Mouse (Mus musculus): Measurements from ENCODE around the gene Gmip. TPM values are rescaled to one million over a fixed set of nuclear protein-coding genes. Genes with fewer than 3 reads are reported as not detected.

Gmip gene
- polyA plus RNA-seq, 1 experiment from 2014 or later: 10.9 TPM

DNA sequence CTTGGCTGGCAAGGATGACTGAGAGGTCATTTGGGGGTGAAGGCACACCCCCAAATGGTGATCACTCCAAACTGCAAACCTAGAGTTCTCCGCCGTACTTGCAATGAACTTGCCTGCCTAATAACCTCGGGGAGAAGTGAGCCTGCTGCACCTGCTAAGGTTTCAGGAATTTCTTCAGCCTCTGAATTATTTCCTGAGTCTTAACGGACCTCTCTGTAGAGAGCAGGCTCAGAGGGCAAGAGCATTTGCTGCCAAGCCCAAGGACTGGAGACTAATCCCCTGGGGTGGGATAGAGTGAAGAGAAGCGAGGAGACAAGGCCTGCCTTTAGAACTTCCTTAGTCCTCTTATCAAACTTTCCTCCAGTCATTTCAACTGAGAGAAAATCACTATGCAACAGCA is 18.7 kb upstream of the Gmip start:
- no peaks in the 10 kb centered on the region for H3K27me3 ChIP-seq (replicated peaks; ENCODE audit: control insufficient read depth, insufficient read depth, low read length)
- no peak for DNase-seq (ENCODE audit: low spot score)

DNA sequence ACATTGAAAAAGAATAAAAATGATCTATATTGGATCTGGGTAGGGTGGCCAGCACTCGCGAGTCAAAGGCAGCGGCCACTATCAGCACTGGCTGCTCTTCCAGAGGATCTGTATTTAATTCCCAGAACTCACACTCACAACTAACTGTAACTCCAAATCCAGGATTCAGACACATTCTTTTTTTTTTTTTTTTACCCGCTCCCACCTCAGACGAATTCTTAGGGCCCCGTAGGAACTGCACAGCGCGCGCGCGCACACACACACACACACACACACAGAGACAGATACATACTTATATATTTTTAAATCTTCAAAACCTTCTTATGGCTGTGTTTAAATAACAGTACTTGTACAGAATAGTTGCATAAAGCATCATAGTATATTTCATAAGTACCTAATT is 18.1 kb upstream of the Gmip start:
- 22% methylated on average over 11 of the region's 11 CpGs for WGBS
- DNase-seq (ENCODE audit: low spot score): no peak

More for the DNA sequence above, 18.7 kb upstream of the Gmip start:
- whole genome bisulfite sequencing: 63% methylated on average over 5 of the region's 5 CpGs
- peak overlapping the region; percentile 85 for H3K4me2 ChIP-seq
- ATAC-seq (replicated peaks; ENCODE audit: low FRiP score): no peak
- H3K4me1 ChIP-seq (replicated peaks; ENCODE audit: control insufficient read depth, insufficient read depth, low read length): peaks cover 22% of the 10 kb centered on the region
- no peaks in the 10 kb centered on the region for H3K9me3 ChIP-seq (ENCODE audit: control insufficient read depth, low read length)
- peak overlapping the region; percentile 85 for H3K9ac ChIP-seq (ENCODE audit: low read depth, low read length)
- peaks cover 9% of the 10 kb centered on the region; the same call in 1 of the 2 replicates for H3K36me3 ChIP-seq (ENCODE audit: control insufficient read depth, insufficient read depth, low read length)
- peak overlapping the region; percentile 74 for H3K4me3 ChIP-seq (ENCODE audit: low read depth, low read length)
- H3K27ac ChIP-seq (ENCODE audit: low read depth, low read length): peak overlapping the region; percentile 91

DNA sequence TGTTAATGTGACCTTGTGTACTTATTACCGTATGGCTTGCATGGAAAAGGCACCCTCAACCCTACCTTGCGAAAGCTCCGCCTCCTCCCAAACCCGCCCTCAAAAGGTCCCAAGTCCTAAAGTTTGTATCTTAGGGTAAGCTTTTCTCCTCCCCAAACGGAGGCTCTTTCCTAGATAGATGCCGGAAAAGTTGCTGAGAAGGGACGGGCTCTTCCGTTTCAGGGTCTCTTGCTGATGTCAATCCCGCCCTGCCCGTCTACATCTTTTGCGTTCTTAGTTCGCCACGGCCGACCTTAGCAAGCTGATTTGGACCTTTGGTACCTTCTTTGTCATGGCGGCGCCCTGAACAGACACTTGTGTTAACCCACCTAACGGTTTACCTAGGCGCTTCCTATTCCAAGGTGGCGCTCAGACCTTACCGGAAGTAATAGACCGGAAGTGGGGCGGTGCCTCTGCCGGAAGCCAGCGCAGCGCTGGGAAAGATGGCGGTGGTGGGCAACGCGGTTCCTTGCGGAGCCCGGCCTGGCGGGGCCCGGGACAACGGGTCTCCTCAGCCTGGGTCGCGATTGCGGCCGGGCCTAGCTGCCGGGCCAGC is 17.6 kb upstream of the Gmip start, which contains the start of the genes Atp13a1 and Zfp866:
Atp13a1 (plus strand) TSS at position 391 of the 595 bp plus-strand sequence.
Zfp866 (minus strand) TSS at position 406 of the 595 bp plus-strand sequence.
- 0% methylated on average over 38 of the region's 38 CpGs for WGBS
- H3K9ac ChIP-seq (ENCODE audit: low read depth, low read length): peak within 1 kb of the TSS; percentile 85
- no peaks in the 10 kb centered on the region for H3K27me3 ChIP-seq (replicated peaks; ENCODE audit: control insufficient read depth, insufficient read depth, low read length)
- peaks cover 19% of the 10 kb centered on the region for H3K36me3 ChIP-seq (ENCODE audit: control insufficient read depth, insufficient read depth, low read length)
- H3K4me1 ChIP-seq (replicated peaks; ENCODE audit: control insufficient read depth, insufficient read depth, low read length): peaks cover 22% of the 10 kb centered on the region
- DNase-seq (ENCODE audit: low spot score) (peak; percentile 89), ATAC-seq (replicated peaks; ENCODE audit: low FRiP score) (peak; percentile 93)
- H3K4me3 ChIP-seq (ENCODE audit: low read depth, low read length): peak within 1 kb of the TSS; percentile 74
- H3K27ac ChIP-seq (ENCODE audit: low read depth, low read length): peak within 1 kb of the TSS; percentile 91
- no peaks in the 10 kb centered on the region for H3K9me3 ChIP-seq (ENCODE audit: control insufficient read depth, low read length)
- H3K4me2 ChIP-seq: peak within 1 kb of the TSS; percentile 85

More for the DNA sequence above, 18.1 kb upstream of the Gmip start:
- Histone ChIP-seq H3K27me3 (replicated peaks; ENCODE audit: control insufficient read depth, insufficient read depth, low read length) (no peaks in the 10 kb centered on the region), H3K27ac (ENCODE audit: low read depth, low read length) (peak overlapping the region; percentile 91), H3K4me3 (ENCODE audit: low read depth, low read length) (peak overlapping the region; percentile 74), H3K4me2 (peak overlapping the region; percentile 85), H3K9ac (ENCODE audit: low read depth, low read length) (peak overlapping the region; percentile 85), H3K4me1 (replicated peaks; ENCODE audit: control insufficient read depth, insufficient read depth, low read length) (peaks cover 22% of the 10 kb centered on the region), H3K36me3 (ENCODE audit: control insufficient read depth, insufficient read depth, low read length) (peaks cover 14% of the 10 kb centered on the region), H3K9me3 (ENCODE audit: control insufficient read depth, low read length) (no peaks in the 10 kb centered on the region)
- ATAC-seq (replicated peaks; ENCODE audit: low FRiP score): peak; percentile 12; the same call in 1 of the 2 replicates

DNA sequence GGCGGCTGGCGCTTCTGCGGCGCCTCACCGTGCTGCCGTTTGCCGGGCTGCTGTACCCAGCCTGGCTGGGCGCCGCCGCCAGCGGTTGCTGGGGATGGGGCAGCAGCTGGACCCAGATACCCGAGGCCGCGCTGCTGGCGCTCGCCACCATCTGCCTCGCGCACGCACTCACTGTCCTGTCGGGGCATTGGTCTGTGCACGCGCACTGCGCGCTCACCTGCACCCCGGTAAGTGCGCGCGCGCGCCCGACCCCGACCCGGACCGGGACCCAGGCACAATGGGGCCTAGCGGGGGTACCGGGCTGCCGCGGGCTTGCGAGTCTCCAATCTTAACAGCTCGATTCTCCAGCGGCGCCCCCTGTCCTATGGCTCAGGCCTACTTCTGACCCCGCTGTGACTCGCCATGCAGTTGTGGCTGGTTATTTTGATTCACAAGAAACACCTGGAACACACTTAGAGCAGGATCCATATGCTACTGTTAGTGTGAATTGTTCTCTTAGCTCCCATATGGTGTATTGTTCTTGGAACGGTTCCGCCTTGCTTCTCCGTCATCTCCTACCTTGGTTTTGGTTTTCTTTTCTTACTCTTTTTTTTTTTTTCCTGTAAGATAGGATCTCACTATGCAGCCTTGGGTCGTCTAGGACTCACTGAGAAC is 16.9 kb upstream of the Gmip start:
- Histone ChIP-seq H3K9me3 (ENCODE audit: control insufficient read depth, low read length) (no peaks in the 10 kb centered on the region), H3K27me3 (replicated peaks; ENCODE audit: control insufficient read depth, insufficient read depth, low read length) (no peaks in the 10 kb centered on the region), H3K4me1 (replicated peaks; ENCODE audit: control insufficient read depth, insufficient read depth, low read length) (peaks cover 22% of the 10 kb centered on the region), H3K27ac (ENCODE audit: low read depth, low read length) (peak overlapping the region; percentile 91), H3K4me3 (ENCODE audit: low read depth, low read length) (peak overlapping the region; percentile 74), H3K4me2 (peak overlapping the region; percentile 85), H3K36me3 (ENCODE audit: control insufficient read depth, insufficient read depth, low read length) (peaks cover 25% of the 10 kb centered on the region), H3K9ac (ENCODE audit: low read depth, low read length) (peak overlapping the region; percentile 85)
- 1% methylated on average over 48 of the region's 48 CpGs for WGBS
- DNase-seq (ENCODE audit: low spot score) (peak; percentile 69), ATAC-seq (replicated peaks; ENCODE audit: low FRiP score) (peak; percentile 62)

DNA sequence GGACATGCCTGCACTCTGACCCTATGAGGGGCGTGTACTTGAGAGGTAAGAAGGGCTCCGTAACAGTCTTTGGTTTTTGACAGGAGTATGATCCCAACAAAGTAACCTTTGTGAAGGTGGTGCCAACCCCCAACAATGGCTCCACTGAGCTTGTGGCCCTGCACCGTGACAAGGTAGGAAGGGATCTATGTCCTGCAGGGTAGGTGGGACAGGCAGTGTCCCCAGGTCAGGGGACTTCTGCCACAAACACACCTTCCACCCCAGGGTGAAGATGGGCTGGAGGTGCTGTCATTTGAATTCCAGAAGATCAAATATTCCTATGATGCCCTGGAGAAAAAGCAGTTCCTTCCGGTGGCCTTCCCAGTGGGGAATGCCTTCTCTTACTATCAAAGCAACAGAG is 14.8 kb upstream of the Gmip start:
- 97% methylated on average over 4 of the region's 4 CpGs for WGBS
- Histone ChIP-seq H3K4me3 (ENCODE audit: low read depth, low read length) (0 out of 2 replicates have a peak overlapping the region, but pooled peaks have one; percentile 2), H3K36me3 (ENCODE audit: control insufficient read depth, insufficient read depth, low read length) (peaks cover 46% of the 10 kb centered on the region), H3K4me2 (no peak overlapping the region), H3K27ac (ENCODE audit: low read depth, low read length) (no peak overlapping the region), H3K9ac (ENCODE audit: low read depth, low read length) (no peak overlapping the region), H3K4me1 (replicated peaks; ENCODE audit: control insufficient read depth, insufficient read depth, low read length) (peaks cover 22% of the 10 kb centered on the region), H3K9me3 (ENCODE audit: control insufficient read depth, low read length) (no peaks in the 10 kb centered on the region), H3K27me3 (replicated peaks; ENCODE audit: control insufficient read depth, insufficient read depth, low read length) (no peaks in the 10 kb centered on the region)
- no peak for ATAC-seq (replicated peaks; ENCODE audit: low FRiP score)
- DNase-seq (ENCODE audit: low spot score): no peak

DNA sequence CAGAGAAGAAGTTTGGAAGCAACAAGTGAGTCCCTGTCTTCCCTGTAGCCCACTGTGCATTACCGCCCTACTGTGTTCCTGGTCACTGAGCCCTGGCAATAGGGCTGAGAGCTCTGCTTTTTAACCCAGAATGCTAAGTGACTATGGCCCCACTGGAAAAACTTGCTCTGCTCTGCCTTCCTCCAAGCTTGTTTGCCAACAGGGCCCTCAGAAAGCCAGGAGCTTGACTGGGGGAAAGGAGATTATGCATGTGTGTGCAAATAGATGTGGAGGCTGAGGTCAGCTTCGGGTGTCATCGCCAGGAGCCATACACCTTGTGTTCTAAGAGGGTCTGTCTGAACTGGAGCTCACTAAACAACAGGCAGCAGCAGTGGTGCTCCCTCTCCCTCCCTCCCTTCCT is 14.4 kb upstream of the Gmip start:
- no peak for DNase-seq (ENCODE audit: low spot score)
- Histone ChIP-seq H3K4me3 (ENCODE audit: low read depth, low read length) (0 out of 2 replicates have a peak overlapping the region, but pooled peaks have one; percentile 2), H3K27me3 (replicated peaks; ENCODE audit: control insufficient read depth, insufficient read depth, low read length) (no peaks in the 10 kb centered on the region), H3K36me3 (ENCODE audit: control insufficient read depth, insufficient read depth, low read length) (peaks cover 50% of the 10 kb centered on the region), H3K4me2 (no peak overlapping the region), H3K4me1 (replicated peaks; ENCODE audit: control insufficient read depth, insufficient read depth, low read length) (peaks cover 21% of the 10 kb centered on the region), H3K27ac (ENCODE audit: low read depth, low read length) (no peak overlapping the region), H3K9me3 (ENCODE audit: control insufficient read depth, low read length) (no peaks in the 10 kb centered on the region), H3K9ac (ENCODE audit: low read depth, low read length) (no peak overlapping the region)
- ATAC-seq (replicated peaks; ENCODE audit: low FRiP score): no peak
- 95% methylated on average over 3 of the region's 3 CpGs for WGBS

DNA sequence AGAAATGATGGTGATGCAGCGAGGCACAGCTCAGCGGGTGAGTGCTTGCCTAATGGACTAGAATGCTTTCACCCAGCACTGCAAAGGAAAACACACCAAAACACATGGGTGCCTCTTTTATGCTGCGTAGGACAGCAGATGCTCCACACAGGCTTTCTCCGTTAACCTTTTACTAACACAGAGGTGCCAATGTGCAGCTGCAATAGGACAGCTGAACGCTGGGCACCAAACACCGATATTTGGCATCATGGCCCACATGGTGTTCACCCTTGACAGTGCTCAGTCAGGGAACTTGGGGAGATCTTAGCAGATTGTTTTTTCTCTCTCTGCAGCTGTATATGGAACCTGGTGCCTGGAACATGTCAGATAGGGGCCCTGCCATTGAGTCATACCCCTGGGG is 13.6 kb upstream of the Gmip start:
- H3K9me3 ChIP-seq (ENCODE audit: control insufficient read depth, low read length): no peaks in the 10 kb centered on the region
- H3K4me1 ChIP-seq (replicated peaks; ENCODE audit: control insufficient read depth, insufficient read depth, low read length): peaks cover 13% of the 10 kb centered on the region
- WGBS: 93% methylated on average over 6 of the region's 6 CpGs
- H3K36me3 ChIP-seq (ENCODE audit: control insufficient read depth, insufficient read depth, low read length): peaks cover 57% of the 10 kb centered on the region
- no peak overlapping the region for H3K4me2 ChIP-seq
- no peak overlapping the region for H3K27ac ChIP-seq (ENCODE audit: low read depth, low read length)
- H3K4me3 ChIP-seq (ENCODE audit: low read depth, low read length): no peak overlapping the region
- DNase-seq (ENCODE audit: low spot score): no peak
- no peak overlapping the region for H3K9ac ChIP-seq (ENCODE audit: low read depth, low read length)
- no peak for ATAC-seq (replicated peaks; ENCODE audit: low FRiP score)
- H3K27me3 ChIP-seq (replicated peaks; ENCODE audit: control insufficient read depth, insufficient read depth, low read length): no peaks in the 10 kb centered on the region

DNA sequence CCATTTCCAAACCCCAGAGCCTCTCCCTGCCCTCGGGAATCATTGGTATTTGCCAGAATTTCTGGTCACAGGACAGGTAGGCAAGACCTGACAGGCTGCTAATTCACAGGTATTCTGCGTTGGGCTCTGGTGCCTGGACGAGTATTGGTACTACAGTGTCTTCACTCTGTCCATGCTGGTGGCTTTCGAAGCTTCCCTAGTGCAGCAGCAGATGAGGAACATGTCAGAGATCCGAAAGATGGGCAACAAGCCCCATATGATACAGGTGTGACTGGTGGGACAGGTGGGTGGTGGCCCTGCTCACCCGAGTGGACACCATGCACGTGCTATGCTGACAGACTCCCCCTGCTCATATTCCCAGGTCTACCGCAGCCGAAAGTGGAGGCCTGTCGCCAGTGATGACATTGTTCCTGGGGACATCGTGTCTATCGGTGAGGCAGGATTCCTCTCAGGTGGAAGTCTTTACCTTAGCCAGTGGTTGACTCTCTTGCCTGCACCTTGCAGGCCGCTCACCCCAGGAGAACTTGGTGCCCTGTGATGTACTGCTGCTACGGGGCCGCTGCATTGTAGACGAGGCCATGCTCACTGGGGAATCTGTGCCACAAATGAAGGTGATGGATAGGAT is 11.6 kb upstream of the Gmip start:
- peaks cover 9% of the 10 kb centered on the region for H3K4me1 ChIP-seq (replicated peaks; ENCODE audit: control insufficient read depth, insufficient read depth, low read length)
- peaks cover 71% of the 10 kb centered on the region for H3K36me3 ChIP-seq (ENCODE audit: control insufficient read depth, insufficient read depth, low read length)
- H3K4me2 ChIP-seq: no peak overlapping the region
- H3K9ac ChIP-seq (ENCODE audit: low read depth, low read length): no peak overlapping the region
- H3K4me3 ChIP-seq (ENCODE audit: low read depth, low read length): no peak overlapping the region
- no peak overlapping the region for H3K27ac ChIP-seq (ENCODE audit: low read depth, low read length)
- DNase-seq (ENCODE audit: low spot score): no peak
- 94% methylated on average over 16 of the region's 16 CpGs for WGBS
- no peak for ATAC-seq (replicated peaks; ENCODE audit: low FRiP score)
- no peaks in the 10 kb centered on the region for H3K9me3 ChIP-seq (ENCODE audit: control insufficient read depth, low read length)
- no peaks in the 10 kb centered on the region for H3K27me3 ChIP-seq (replicated peaks; ENCODE audit: control insufficient read depth, insufficient read depth, low read length)

Measured in liver, embryonic 11.5 days (tissue).